Mouse (Mus musculus) lung, postnatal 14 days (tissue): ENCODE data around the gene Hlcs.
"Not testable (repeated sequence)": the region's sequence is repeated elsewhere in the genome, so short reads cannot be mapped to it uniquely, and the experiment has no call there.

ENCODE experiments used
- DNase-seq: peaks from one replicate; pipeline ENCODE4 v3.0.0; 2021

Gene Hlcs

DNA sequence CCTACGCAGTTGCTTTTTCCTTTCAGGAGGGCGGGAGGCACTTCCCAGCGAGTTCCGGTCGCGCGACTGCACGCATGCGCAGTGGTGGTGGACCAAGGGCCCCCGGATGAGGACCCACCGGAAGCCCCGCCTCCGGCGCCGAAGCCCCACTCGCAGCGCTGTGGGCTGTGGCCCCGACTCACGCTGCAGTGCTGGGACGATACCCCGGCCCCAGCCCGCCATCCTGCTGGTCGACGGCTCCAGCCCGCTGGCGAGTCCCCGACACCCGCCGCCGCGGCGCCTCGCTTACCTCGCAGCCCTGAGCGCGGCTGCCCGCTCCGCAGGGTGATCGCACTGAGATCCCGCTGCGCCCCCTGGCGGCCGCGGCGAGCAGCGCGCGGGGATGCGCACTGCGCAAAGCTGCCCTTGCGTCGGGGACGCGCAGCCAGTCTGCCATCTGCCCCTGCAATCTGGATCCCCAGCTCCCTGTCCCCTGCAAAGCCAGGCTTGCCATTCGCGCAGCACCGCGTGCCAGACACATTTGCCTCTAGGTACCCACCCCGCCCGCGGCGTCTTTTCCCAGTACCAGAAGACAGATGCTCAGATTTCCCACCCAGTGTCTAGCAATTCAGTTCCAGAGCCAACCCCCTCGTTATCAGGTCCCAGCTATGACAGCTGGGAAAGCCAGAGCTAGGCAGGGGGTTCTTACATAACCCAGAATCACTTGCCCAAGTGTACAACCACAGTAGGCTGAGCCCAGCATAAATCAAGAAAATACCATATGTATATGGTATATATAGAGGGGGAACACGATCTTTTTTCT lies at the start of gene Hlcs:
Hlcs (minus strand) TSS at position 343 of the 802 bp plus-strand sequence.
- peak; percentile 99 for DNase-seq

DNA sequence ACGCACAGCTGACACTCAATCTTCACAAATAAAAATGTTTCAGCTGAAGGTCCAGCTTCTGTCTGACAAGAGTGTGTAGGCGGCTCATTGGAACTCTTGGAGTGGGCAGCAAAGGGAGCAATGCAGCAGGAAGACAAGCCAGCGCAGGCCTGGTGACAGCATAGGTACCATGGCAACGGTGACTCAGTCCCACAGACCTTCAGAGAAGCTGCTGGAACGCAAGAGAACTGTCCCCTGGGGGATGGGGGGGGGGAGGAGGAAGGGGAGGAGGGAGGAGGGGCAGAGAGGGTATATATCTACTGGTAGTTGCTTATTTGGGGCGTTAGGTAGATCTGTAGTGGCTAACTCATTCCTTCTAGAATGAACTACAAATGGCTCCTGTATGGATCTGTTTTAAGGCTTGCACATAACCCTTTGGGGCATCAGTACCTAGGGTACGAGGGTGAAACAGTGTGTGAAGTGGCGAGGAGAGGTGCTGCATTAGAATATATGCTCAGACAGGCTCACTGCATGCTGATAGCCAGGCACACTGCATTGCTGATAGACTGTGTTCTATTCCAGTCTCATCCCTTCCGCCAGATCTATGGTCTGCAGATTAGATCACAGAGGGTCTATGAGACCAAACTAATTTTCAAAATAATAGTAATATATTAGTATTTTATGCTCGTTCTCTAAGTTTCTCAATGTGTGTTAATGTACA lies 49.0 kb upstream of the Hlcs start:
- DNase-seq: peak; percentile 29

DNA sequence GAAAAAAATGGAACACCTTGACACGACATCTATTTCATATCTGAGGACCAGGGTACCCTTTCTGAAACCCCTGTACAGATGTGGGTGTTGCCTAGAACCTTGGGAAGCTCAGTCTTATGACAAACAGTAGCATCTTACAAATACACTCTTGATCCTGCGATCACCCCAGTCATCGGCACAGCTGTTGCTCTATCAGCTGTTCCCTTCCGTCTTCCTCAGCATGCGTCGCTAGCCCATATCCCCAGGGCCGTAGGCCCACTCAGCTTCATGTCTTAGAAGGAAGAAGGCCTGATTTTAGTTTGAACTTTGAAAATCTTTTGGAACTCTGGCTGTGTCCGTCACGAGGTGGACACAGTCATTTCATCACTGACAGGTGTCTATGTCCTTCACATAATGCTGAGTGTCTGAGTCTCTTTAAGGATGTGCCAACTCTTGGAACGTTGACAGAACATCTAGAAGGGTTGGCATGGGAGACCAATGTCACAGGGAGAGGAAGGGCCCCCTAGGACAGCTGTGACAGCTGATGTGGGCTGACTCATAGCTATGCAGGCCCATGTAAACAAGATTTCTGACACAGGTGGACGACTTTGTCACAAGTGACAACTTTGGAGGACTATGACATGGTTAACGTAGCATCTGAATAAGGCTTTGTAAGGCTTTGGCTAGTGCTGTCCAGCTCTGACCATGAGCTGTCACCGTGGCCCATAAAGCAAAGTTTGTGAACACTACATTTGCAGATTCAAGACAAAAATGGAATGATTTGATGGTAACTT lies 47.4 kb upstream of the Hlcs start:
- no peak for DNase-seq

DNA sequence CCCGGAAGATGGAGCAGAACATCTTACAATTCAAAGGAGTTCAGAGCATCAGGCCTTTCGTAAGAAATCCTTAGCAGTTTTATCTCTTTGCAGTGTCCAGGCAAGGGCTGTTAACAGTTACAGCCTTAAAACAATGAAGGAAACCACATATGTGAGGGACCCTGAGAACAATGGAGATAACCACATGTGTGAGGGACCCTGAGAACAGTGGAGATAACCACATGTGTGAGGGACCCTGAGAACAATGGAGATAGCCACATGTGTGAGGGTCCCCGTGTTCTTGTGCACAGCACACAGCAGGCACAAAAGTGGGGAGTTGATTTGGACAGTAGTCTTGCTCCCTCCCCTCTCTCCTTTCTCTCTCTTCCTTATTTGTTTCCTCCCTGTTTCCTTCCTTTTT lies 44.7 kb upstream of the Hlcs start:
- no peak for DNase-seq

DNA sequence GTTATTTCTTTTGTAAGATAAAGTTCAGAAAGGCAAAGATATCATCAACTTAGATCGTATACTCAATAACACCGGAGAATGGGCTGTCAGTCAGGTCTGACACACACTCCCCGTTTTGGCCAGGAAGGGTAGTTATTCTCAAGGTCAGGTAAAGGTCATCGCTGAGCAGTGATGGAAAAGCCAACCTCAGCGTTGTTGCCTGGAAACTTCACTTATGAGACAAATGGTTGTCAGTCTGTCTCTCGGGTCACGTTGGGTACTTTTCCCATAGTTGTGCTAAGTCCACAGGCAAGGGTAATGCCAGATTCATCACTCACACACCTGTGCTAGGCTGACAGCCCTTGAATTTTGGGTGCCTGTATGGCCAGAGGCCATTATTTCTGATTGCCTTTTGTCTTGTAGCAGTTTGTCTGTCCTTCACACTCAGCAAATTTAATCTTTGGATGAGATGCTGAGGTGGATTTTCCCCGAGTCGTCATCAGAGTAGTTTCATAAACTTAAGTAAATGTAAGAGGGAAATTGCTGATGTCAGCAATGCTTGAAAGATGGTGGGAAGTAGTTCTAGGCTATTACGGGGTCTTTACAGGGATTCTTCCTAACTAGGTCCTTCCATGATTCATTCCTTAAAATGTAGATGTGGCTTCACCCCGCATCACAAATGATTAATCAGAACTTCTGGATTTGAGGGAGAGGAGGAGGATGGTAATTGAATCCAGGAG lies 43.6 kb upstream of the Hlcs start:
- DNase-seq: no peak

DNA sequence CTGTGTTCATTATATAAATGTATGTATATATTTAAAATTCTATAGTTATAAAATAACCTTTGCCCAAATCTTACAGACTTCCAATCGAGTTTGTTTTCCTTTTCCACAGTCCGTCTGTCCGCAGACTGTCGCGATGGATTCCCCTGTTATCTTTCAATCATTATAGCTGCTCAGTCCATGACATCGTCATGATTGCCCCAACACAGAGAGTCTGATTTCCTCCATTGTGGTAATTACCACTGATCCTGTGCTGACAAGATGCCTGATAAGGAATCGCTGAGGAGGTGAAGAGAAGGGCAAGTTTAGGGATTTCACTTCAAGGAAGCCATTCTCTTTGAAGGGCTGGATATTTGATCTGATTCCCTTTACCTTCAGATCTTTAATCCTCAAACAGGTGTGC lies 42.7 kb upstream of the Hlcs start:
- no peak for DNase-seq

DNA sequence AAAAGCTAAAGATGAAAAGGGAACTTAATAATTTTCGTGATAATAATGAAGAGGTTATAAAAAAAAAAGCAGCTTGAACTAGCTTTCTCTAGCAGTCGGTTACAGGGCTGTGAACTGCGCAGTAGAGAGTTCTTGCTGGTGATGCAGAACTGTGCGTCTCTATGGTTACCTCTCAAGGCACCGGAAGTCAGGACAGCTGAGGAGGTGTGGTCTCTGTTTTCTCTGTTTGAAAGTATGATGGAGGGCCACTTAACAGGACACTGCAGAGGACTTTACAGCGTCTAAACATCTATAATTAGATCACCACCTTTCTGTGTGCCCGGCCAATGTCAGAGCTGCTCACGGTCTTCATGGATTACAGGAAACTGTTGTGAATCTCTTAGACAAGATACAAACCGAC lies 41.1 kb upstream of the Hlcs start:
- no peak for DNase-seq

DNA sequence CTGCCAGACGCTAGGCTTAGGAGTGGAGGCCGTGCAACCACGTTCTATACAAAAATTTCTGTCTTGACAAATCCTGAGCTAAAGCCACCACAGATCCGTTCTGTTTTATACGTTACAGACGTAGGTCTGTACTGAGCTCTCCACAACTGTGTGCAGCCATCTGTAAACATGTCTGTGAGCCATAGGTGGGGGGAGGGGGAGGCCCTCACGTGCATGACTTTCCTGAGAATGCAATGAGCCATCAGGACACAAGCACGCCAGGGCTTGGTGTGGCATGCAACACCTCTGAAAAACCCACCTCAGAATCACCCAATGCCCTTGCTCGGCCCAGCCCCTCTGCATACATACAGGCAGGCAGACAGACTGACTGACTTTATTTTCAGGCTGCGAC lies 36.9 kb upstream of the Hlcs start:
- DNase-seq: no peak

DNA sequence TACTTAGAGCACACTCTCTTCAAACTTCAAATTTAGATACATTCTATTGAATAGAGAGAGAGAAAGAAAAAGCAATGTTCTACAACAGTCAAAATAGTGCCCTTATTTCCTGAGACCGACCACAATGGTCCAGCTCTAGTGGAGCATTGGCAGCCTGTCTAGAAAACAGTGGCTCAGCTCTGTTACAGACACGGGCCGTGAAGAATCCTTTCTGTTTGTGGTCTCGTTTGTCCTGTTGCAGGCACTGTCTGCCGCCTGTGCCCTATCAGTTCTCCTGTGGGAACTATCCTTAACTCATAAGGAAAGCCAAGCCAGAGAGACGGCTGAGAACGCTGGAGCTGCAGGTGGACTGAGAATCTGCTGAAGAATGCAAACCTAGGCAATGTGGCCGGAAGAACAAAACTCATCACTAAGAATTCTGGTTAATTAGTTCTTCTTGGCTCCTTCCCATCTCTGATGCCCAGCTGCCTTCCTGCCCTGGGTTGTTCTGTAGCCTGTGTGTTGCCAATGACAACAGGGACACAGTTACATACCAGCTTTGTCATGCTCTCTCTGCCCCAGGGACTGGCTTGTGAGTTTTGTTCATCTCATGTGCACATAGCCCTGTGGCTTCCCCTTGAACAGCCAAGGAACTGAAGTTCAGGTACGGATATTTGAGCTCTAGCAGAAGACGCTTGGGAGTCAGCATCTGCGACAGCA lies 36.4 kb upstream of the Hlcs start:
- no peak for DNase-seq

DNA sequence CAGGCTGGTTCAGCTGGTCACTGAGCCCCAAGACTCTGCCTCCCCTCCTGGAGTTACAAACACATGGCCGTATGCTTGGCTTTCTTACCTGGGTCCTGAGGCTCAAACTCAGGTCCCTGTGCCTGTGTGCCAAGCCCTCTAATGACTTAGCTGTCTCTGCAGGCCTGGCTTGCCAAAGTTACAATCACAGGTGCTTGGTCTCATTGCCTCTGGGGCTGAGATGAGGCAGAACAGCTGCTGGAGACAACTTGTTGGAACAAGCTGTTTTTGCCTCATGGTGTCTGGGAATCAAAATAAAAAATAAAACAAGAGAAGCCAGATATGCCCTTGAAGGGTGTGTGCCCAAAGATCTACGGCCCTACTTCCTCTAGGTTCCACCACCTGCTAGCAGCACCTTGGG lies 35.4 kb upstream of the Hlcs start:
- no peak for DNase-seq

DNA sequence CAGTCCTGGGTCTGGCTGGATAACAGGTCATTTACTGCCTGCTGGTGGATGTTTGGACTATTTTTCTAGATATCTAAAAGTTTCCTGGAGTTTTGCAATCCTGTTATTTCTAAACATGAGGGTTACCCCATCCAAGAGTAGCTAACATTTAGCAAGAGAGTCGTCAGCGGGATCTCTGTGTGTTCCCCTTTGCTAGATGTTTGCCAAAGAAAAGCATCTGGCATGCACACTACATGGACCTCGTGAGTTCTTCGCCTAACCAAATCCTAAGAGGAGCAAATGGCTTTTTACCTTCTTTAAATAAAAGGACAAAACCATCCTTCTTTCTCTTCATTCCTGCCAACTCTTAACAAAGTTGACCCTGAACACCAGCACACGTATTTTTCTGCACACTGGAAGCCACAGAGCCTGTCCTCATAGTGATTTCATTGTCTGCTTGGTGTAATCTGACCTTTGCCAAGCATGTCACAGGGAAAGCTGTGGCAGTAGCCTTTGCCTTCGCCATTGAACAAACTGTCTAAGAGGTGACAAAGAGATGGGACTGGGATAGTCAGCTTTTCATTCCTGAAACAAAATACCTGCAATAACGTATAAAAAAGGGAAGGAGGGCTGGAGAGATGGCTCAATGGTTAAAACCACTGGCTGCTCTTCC lies 33.8 kb upstream of the Hlcs start:
- DNase-seq: no peak

DNA sequence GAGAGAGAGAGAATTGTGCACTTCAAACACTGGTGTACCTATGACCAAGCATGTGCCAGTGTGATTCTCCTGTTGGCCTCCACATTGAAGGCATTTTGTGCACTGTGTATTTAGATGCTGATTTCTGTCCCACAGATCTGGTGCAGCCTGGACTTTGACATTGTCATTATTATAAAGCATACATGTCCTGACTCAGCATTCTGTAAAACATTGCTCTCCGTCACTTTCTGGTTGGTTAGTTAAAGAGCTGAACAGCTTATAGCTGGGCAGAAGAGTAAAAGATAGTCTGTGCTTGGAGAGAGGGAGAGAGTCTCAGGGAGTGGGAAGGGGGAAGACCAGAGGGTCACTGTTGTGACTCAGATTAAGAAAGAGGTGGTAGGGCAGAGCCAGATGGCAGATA lies 32.4 kb upstream of the Hlcs start:
- DNase-seq: no peak

DNA sequence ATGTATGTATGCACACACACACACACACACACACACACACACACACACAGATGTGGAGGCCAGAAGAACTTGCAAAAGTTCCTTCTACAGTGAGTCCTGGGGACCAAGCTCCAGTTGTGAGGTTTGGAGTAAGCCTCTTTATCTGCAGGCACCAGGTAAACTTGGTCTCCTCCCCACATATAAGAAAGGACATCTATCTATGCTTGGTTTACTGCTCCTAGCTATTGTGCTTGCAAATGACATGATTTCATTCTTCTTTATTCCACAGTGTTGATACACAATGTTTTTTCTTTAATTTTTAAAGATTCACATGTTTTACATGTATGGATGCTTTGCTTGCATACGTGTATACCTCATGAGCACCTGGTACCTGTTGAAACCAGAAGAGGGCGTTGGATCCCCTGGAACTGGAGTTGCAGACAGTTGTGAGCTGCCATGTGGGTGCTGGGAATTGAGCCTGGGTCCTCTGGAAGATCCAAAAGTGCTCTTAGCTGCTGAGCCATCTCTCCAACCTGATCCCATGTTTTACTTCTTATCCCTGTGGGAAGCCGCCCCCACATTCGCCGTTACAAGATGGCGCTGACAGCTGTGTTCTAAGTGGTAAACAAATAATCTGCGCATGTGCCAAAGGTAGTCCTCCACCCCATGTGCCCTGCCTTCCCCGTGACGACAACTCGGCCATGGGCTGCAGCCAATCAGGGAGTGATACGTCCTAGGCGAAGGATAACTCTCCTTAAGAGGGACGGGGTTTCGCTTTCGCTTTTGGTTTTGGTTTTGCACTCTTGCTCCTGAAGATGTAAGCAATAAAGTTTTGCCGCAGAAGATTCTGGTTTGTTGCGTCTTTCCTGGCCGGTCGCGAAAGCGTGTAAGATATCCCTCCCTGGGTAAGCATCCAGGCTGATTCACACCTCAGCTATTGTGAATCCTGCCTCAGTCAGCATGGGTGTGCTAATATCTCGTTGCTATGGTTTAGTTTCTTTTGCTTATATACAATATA lies 26.1 kb upstream of the Hlcs start:
- DNase-seq: not testable (repeated sequence)

DNA sequence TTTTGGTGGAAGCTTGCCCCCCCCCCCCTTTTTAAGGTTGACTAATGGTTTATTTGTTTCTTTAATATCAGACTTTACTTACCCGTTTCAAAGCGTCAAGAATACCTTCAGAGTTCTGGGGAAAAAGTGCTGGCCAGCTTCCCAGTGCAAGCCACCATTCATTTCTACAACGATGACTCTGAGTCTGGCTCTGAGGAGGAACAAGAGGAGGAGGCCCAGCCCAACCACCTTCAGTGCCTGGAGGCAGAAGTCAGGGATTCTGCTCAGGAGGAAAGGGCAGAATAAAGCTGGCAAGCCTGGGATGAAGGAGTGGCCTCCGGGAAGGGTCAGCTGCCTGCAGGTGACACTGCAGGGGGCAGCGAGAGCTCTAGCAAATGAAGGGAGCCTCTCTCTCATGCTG lies 22.3 kb upstream of the Hlcs start:
- no peak for DNase-seq

DNA sequence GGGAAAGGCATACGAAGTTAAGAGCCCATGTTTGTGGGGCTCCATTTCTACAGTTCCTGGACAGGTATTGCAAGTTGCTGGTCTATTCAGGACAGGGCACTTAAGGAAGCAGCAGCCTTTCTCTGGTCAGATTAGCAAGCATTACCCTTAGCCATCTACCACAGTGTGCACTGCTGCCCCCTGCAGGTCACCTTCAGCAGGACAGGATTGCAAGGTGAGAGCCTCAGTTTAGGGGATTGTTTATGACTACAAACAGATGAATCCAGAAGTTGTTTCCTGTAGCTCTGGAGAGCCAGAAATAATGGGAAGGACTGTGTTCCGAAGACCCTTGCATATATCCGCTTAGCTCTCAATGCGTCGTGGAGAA lies 18.5 kb upstream of the Hlcs start:
- peak; percentile 85 for DNase-seq

DNA sequence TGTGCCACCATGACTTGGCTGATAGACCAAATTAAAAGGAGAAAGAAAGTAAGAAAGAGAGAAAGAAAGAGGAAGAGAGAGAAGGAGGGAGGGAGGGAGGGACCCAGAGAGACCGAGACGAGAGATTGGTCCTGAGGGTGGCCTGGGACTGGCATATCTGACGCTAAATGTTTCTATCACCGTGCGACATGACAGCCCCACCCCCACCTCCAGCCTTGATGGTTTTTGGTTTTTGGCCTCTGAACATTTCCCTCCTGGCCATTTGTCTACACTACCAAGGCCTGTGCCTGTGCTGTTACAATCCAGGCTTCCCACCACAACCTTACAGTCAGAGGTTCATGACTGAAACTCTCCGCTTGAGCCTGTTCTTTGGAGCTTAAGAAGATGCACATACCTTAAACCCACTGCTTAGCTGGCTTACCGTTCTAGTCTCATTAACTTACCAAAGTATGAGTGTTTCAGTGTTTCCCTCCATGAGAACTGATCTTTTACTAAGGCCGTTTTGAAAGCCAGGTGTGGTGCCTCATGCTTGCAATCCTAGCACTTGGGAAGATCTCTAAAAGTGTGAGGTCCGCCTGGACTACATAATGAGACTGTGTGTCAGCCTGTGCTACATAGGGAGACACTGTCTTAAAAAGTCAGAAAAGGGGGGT lies 18.0 kb upstream of the Hlcs start:
- DNase-seq: no peak

DNA sequence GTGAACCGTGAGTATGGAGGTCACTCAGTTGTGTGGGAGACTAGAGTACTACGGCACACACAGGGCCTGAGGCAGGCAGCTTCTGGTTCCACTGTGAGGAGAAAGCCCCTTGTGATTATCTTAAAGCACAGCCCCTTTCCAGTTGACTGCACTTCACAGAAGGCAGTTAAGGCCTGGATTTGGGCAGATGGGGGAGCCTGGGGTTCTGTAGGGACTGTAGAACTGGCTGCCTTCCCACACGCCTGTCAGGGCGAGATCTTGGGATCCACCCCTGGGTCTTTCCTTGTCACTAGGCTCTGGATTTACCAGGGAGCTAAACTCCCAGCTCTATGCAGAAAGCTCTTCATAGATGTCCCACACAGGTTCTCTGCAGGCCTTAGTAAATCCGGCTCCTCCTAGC lies 17.1 kb upstream of the Hlcs start:
- no peak for DNase-seq

DNA sequence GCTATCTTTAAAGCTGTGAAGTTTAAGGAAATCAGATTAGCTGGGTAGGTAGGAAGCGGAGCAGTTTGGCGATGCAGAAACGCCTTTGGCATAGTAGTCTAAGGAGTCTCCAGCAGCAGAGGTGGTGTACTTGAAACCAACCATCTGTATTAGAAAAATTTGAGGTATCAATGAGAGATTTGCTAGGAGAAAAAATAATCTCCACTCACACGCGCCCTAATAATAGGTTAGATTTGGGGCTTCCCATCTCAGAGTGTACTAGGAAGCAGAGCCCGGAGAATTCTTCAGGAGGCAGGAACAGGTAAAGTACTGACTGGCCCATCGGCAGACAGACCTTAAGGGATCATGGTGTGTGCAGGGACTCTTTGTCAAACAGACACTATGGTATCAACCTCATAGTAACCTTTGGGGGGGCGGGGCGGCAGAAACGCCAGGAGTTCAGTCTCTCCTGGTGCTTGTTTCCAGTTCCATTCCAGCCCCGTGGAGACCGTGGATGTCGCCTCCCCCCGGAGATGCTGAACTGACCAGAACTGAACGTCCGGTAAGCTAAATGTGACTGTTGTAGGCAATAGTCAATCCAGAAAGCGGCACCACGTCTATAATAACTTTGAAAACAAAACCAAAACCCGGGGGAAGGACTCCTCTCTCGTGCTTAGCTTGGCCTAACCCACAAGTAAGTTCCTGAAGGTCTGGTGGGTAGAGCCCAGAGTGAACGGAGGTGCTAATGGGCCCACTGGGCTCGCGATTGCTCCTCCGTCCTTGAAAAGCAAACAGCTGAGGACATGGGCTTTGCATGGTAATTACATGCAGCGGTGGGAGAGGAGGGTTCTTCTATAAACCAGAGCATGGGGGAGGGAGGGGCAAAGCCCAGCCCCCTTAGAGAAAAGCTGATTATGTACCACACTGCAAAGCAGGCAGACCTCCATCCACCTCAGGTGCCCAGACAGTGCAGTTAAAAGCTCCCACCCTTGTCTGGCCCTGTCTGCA lies 15.8 kb upstream of the Hlcs start:
- DNase-seq: no peak
